Mouse (Mus musculus) stomach, postnatal 0 days (tissue): Measurements from ENCODE around the gene 2200002D01Rik.

ENCODE experiments used
- CTCF ChIP-seq: IDR thresholded peaks from 2 replicates; pipeline ENCODE4 v1.5.1; 2016; ENCODE audit warnings: antibody characterized with exemption, low read depth, mild to moderate bottlenecking, moderate library complexity
- EP300 ChIP-seq: optimal IDR thresholded peaks from 2 replicates; pipeline ENCODE3; 2016; ENCODE audit warnings: antibody characterized with exemption

DNA sequence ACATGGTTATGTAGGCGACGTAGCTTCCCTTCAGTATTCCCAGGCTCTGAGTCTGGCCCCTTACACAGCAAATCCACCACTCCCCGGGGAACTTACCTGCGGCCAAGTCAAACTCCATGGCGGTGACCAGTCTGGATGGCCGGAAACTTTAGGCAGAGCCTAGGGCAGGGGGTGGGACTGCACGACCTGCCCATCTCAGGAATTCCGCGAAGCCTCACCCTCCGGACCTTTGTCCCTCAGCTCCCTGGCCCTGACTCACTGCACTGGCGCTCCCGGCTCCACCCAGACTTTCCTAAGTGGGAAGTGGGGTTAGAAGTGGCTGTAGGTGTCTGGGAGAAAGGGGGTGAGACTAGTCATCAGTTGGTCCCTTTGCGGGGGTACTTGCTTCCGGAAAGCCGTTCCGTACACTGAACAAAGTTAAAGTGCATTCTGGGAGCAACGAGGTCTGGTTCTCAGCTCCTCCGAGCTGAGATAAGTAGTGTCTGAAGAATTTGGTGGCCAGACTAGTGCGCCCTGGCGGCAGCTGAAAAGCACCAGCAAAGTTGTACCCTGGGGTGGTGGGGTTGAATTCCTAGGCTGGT is at the start of gene 2200002D01Rik:
- TF ChIP-seq CTCF (peak; percentile 47; the same call in 1 of the 2 replicates), EP300 (no peak)
